In the genomic region with DNA sequence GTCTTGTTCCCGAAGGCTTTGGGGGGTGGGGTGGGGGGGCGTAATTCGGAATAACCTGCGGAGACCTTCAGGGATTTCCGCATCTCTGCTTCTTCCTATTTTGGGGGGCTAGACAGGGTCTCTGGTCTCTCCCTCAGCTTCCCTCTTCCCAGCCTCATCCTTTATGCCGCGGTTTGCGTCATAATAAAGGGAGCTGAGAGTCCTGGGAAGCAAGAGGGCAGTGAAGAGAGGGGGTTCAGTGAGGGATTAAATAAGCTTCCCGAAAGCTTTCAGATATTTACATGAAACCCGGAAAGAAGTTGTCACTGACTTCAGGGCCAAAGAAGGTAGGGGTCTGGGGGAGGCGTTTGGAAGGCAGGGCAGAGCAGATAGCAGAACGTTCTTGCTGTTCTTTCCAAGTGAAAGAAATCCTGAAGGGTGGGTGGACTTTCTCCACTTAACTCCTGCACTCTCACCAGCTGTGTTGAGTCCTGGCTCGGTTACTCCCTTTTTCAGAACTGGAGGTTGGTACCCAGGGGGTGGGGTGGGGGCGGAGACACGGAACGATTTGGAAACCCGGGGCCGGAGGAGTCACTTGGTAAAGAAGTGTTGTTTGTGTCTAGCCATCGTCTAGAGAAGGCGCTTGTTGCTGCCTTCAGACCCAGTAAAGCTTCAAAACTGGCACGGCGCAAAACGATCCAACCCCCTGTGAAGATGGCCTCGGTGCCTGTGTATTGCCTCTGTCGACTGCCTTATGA, we compare ENCODE assay signal across 8 mouse cellular contexts. TPM values are rescaled to one million over a fixed set of nuclear protein-coding genes. Genes with fewer than 3 reads are reported as not detected.
DNase-seq lines count a peak whose midpoint lies in the region; ATAC-seq and TF ChIP-seq lines count a peak whose summit lies in the region.

No protein-coding gene starts in this region.

- DNase-seq in gastrocnemius, adult 2 months = peak; percentile 43
- DNase-seq in gastrocnemius, adult 18-20 months (ENCODE audit: low spot score) = no peak
- DNase-seq in adrenal gland, postnatal 10 days = peak; percentile 54
- peak; percentile 4 to 21 for DNase-seq in heart, postnatal 14 days
- peak; percentile 3 to 7 for DNase-seq in left cerebral cortex, postnatal 25 days (ENCODE audit: low spot score in 2 of 2)
- peak; percentile 39 for DNase-seq in stomach, postnatal 0 days (ENCODE audit: low spot score)

- intact Hi-C loops in gastrocnemius, adult 2 months (cut with DNase I) = loop anchor here (10.0 kb wide), 1 partner anchor 387 kb away; no protein-coding TSS in a partner anchor
- intact Hi-C loops in heart, postnatal 14 days (cut with DNase I) = loop anchor here (5.0 kb wide), 1 partner anchor 180 kb away; the partner anchor contains the start of gene Fam120c
- intact Hi-C loops in left cerebral cortex, postnatal 25 days (cut with DNase I) = loop anchor here (1.0 kb wide), 1 partner anchor 178 kb away; the partner anchor contains the start of gene Fam120c

- H3K27ac ChIP-seq in gastrocnemius, adult 2 months = peak overlapping the region; percentile 99
- H3K27ac ChIP-seq in embryonic facial prominence, embryonic 13.5 days = peak overlapping the region; percentile 51
- peak overlapping the region; percentile 98 for H3K27ac ChIP-seq in stomach, postnatal 0 days (replicated peaks)

- no peak for TF ChIP-seq EP300 in stomach, postnatal 0 days (optimal IDR thresholded peaks at IDR 0.05)

- H3K27me3 ChIP-seq in embryonic facial prominence, embryonic 13.5 days = peaks cover 9% of the 10 kb centered on the region; the same call in 1 of the 2 replicates
- H3K27me3 ChIP-seq in megakaryocyte, embryonic 14.5 days (replicated peaks) = peaks cover 2% of the 10 kb centered on the region
- no peaks in the 10 kb centered on the region for H3K27me3 ChIP-seq in stomach, postnatal 0 days (ENCODE audit: control insufficient read depth, insufficient read depth, low read length)

- H3K9me3 ChIP-seq in embryonic facial prominence, embryonic 13.5 days = no peaks in the 10 kb centered on the region
- H3K9me3 ChIP-seq in megakaryocyte, embryonic 14.5 days = peaks cover 13% of the 10 kb centered on the region
- no peaks in the 10 kb centered on the region for H3K9me3 ChIP-seq in stomach, postnatal 0 days (ENCODE audit: control insufficient read depth, low read length)

- WGBS in embryonic facial prominence, embryonic 13.5 days = 28% methylated on average over 25 of the region's 25 CpGs
- 17% methylated on average over 25 of the region's 25 CpGs for WGBS in stomach, postnatal 0 days

- H3K4me1 ChIP-seq in embryonic facial prominence, embryonic 13.5 days = no peaks in the 10 kb centered on the region; the same call in 1 of the 2 replicates
- peaks cover 7% of the 10 kb centered on the region for H3K4me1 ChIP-seq in megakaryocyte, embryonic 14.5 days
- H3K4me1 ChIP-seq in stomach, postnatal 0 days (replicated peaks; ENCODE audit: control insufficient read depth, insufficient read depth) = no peaks in the 10 kb centered on the region

- H3K36me3 ChIP-seq in embryonic facial prominence, embryonic 13.5 days = peaks cover 2% of the 10 kb centered on the region; the same call in 1 of the 2 replicates
- peaks cover 9% of the 10 kb centered on the region for H3K36me3 ChIP-seq in megakaryocyte, embryonic 14.5 days (replicated peaks; ENCODE audit: low read length)
- H3K36me3 ChIP-seq in stomach, postnatal 0 days (ENCODE audit: control insufficient read depth, insufficient read depth, low read length) = no peaks in the 10 kb centered on the region

- H3K4me2 ChIP-seq in embryonic facial prominence, embryonic 13.5 days = peak overlapping the region; percentile 63
- peak overlapping the region; percentile 58 for H3K4me2 ChIP-seq in stomach, postnatal 0 days (replicated peaks; ENCODE audit: low read depth)

- TF ChIP-seq CTCF in gastrocnemius, adult 2 months (IDR thresholded peaks at IDR 0.05) = no peak
- no peak for TF ChIP-seq CTCF in stomach, postnatal 0 days (IDR thresholded peaks at IDR 0.05; ENCODE audit: low read depth)

- H3K9ac ChIP-seq in embryonic facial prominence, embryonic 13.5 days = peak overlapping the region; percentile 77
- H3K9ac ChIP-seq in stomach, postnatal 0 days (ENCODE audit: low read length) = peak overlapping the region; percentile 78

- ATAC-seq in embryonic facial prominence, embryonic 13.5 days (ENCODE audit: insufficient number of reproducible peaks, insufficient read depth, low FRiP score, low TSS enrichment, low read depth) = no peak
- no peak for ATAC-seq in stomach, postnatal 0 days (ENCODE audit: low FRiP score, low TSS enrichment)

- H3K4me3 ChIP-seq in gastrocnemius, adult 2 months = peak overlapping the region; percentile 82
- peak overlapping the region; percentile 54 for H3K4me3 ChIP-seq in embryonic facial prominence, embryonic 13.5 days
- peak overlapping the region; percentile 93 for H3K4me3 ChIP-seq in megakaryocyte, embryonic 14.5 days (replicated peaks)
- peak overlapping the region; percentile 51 for H3K4me3 ChIP-seq in stomach, postnatal 0 days (ENCODE audit: low read depth, low read length)

RNA-seq across cellular contexts. Expression of gene Phf8, which starts 1.5 kb away (rescaled TPM):
- total RNA-seq in gastrocnemius, adult 2 months (2021) = 10 to 100 TPM in 1 of 2 experiments, 1 to 10 TPM in 1; 8.6 to 11.4 TPM
- 1 to 10 TPM; 8.8 to 9.3 TPM for total RNA-seq in gastrocnemius, adult 18-20 months (2021)
- 10 to 100 TPM; 22.9 to 26.2 TPM for total RNA-seq in adrenal gland, postnatal 10 days (2021)
- 18.5 and 19.4 TPM in 2 replicates for polyA plus RNA-seq in embryonic facial prominence, embryonic 13.5 days (2015; fragmentation: Nextera tagmentation; extraction: Ambion mirVana)
- total RNA-seq in heart, postnatal 14 days (2021) = 10 to 100 TPM; 21.8 to 22.6 TPM
- total RNA-seq in left cerebral cortex, postnatal 25 days (2021) = 10 to 100 TPM; 34.4 to 37.2 TPM
- 1.9 and 3.4 TPM in 2 replicates for polyA plus RNA-seq in megakaryocyte, embryonic 14.5 days (2012; ENCODE audit: insufficient read depth, low replicate concordance)
- polyA plus RNA-seq in stomach, postnatal 0 days (2015; fragmentation: Nextera tagmentation; extraction: Ambion mirVana) = 6.0 and 6.5 TPM in 2 replicates
